Mouse (Mus musculus) ES-Bruce4 (cell line): ENCODE results near the gene Slc4a3.

ENCODE experiments used
- CTCF ChIP-seq: IDR thresholded peaks from one replicate; pipeline ENCODE4 v1.8.1; 2011; ENCODE audit warnings: low read depth, low read length
- POLR2A ChIP-seq: IDR thresholded peaks from one replicate; pipeline ENCODE4 v1.8.1; 2011; ENCODE audit warnings: low read length; ENCODE audit not compliant: insufficient read depth

DNA sequence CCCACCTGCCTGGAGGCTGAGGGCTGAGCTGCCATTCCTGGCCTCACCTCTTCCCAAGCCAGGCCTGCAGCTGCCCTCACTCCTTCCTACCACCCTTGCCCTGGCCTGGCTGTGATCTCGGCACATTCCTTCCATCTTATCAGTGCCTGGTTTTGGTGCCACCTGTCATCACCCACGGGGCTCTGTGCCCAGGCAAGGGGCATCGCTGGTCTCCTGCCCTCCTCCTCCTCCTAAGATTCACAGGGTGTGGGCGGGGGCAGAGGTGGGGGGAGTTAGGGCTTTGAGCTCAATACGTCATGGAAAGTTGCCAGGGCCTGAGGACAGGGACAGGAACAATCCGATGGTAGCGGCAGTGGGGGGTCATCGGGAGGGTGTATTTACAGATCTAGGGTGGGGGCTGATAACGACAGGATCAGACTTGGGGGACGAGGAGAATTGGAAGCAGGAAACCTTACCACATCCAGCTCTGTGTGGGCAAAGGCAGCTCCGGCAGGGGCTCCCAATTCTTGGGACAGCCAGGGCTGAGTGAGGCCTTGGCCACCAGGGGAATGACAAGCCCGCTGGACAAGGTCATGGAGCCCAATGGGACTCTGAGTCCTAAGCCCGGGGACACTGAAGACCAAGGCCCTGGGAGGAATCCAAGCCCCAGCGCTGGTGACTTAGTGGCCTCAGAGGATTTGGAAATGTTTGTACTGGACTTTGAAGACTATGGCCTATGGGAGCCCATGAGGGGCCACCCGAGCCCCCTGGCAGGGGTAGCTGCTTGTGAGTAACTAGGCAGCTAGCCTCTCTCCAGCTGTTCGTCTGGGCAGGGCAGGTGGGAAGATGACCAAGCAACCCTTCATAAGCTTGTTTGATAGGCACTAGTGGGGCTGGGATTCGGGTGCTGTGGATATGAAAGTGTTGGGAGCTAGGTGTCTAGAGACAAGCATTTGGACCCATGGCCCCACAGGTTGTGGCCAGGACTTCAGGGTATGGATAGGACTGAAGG is 3.5 kb downstream of the Slc4a3 start:
- TF ChIP-seq CTCF (no peak), POLR2A (no peak)
